Mouse (Mus musculus) intestine, embryonic 14.5 days (tissue): ENCODE measurements at regions not wholly inside any gene's neighbourhood (a gene's known extent, or its start where the extent isn't known, plus 50 kb on each side); places are given as distances from the start of the nearest gene placed in this dataset.

Source experiments
- ATAC-seq: fragments of 200-750 bp; cut with Nextera tagmentation; replicated peaks from 2 replicates; pipeline ENCODE4 v1.8.0; 2017; ENCODE audit warnings: low read depth, moderate number of reproducible peaks, moderate TSS enrichment, moderate library complexity; ENCODE audit not compliant: low FRiP score, low TSS enrichment
- DNase-seq: peaks from one replicate; pipeline ENCODE4 v3.0.0-alpha.2; 2018; ENCODE audit warnings: low spot score
- H3K27ac ChIP-seq: fragments of 300-500 bp; sonication (generic); 2 replicates; pipeline ENCODE4 v1.5.1; 2014; ENCODE audit warnings: low read depth, mild to moderate bottlenecking, control low read depth
- H3K27me3 ChIP-seq: fragments of 300-500 bp; sonication (generic); replicated peaks from 2 replicates; pipeline ENCODE4 v1.6.1; 2014; ENCODE audit warnings: low read length, control low read depth; ENCODE audit not compliant: control insufficient read depth, insufficient read depth
- H3K36me3 ChIP-seq: fragments of 300-500 bp; sonication (generic); 2 replicates; pipeline ENCODE4 v1.6.1; 2014; ENCODE audit warnings: low read length, control low read depth; ENCODE audit not compliant: control insufficient read depth, insufficient read depth
- H3K4me1 ChIP-seq: fragments of 300-500 bp; sonication (generic); replicated peaks from 2 replicates; pipeline ENCODE4 v1.6.1; 2014; ENCODE audit warnings: low read length, control low read depth, mixed read lengths; ENCODE audit not compliant: control insufficient read depth, insufficient read depth
- H3K4me2 ChIP-seq: fragments of 300-500 bp; sonication (generic); 2 replicates; pipeline ENCODE4 v1.6.1; 2014; ENCODE audit warnings: low read length
- H3K4me3 ChIP-seq: fragments of 300-500 bp; sonication (generic); 2 replicates; pipeline ENCODE4 v1.5.1; 2014; ENCODE audit warnings: low read depth, low read length, control low read depth, mixed read lengths
- H3K9ac ChIP-seq: fragments of 300-500 bp; sonication (generic); 2 replicates; pipeline ENCODE4 v1.6.1; 2014; ENCODE audit warnings: mild to moderate bottlenecking, low read length
- H3K9me3 ChIP-seq: fragments of 300-500 bp; sonication (generic); 2 replicates; pipeline ENCODE4 v1.6.1; 2016; ENCODE audit warnings: low read length, control low read depth; ENCODE audit not compliant: control insufficient read depth
- WGBS: fragments of 180-500 bp; shearing (Covaris S2); extraction: QIAGEN DNeasy Blood & Tissue Kit; methylation state at CpG from one replicate; pipeline ENCODE4 v1.1.7; 2014; 5-methylcytosine and 5-hydroxymethylcytosine counted together

DNA sequence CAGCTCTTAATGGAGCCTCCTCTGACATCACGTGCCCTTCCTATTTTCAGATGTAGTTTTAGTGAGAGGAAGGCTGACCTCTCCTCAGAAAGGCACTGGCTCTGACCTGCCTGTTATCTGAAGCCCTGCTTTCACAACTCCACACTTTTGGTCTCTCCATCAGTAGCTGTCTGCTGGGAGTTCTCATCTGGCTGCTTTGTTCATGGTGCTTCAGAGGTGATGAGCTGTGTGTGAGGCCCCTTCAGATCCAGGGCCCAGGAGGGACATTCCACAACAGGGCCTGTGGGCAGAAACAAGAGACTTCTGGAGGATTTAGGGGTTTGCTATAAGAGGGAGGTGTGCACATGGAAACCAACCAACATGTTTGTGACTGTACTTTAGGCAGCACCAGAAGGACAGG is 50.8 kb upstream of the Fhl2 start:
- Histone ChIP-seq H3K4me1 (no peaks in the 10 kb centered on the region), H3K27ac (no peak overlapping the region), H3K4me2 (no peak overlapping the region), H3K27me3 (no peaks in the 10 kb centered on the region), H3K9ac (no peak overlapping the region), H3K4me3 (no peak overlapping the region), H3K36me3 (no peaks in the 10 kb centered on the region), H3K9me3 (no peaks in the 10 kb centered on the region)
- 80% methylated on average over 1 of the region's 1 CpGs for WGBS
- no peak for DNase-seq
- no peak for ATAC-seq

DNA sequence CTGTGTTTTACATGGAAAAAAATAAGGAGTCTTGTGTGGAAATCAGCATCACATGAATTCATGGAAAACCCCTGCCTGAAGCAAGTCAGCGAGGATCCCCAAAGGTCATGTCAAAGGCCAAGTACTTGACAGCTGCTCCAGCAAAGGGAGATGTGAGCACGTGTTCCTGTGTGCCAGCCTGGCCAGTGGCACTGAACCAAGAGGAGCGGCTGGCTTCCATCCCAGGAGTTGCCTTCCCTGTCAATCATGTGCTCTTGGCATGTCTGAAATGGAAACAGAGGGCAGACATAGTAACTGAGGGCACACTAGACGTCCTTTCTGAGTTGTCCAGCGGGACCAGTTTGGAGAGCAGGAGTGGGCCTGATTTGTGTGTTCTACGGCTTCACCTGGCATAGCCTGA is 53.5 kb upstream of the Fhl2 start:
- Histone ChIP-seq H3K4me2 (no peak overlapping the region), H3K4me1 (no peaks in the 10 kb centered on the region), H3K27me3 (no peaks in the 10 kb centered on the region), H3K9me3 (no peaks in the 10 kb centered on the region), H3K9ac (no peak overlapping the region), H3K27ac (no peak overlapping the region), H3K4me3 (no peak overlapping the region), H3K36me3 (no peaks in the 10 kb centered on the region)
- no peak for ATAC-seq
- WGBS: 75% methylated on average over 6 of the region's 6 CpGs
- DNase-seq: no peak

DNA sequence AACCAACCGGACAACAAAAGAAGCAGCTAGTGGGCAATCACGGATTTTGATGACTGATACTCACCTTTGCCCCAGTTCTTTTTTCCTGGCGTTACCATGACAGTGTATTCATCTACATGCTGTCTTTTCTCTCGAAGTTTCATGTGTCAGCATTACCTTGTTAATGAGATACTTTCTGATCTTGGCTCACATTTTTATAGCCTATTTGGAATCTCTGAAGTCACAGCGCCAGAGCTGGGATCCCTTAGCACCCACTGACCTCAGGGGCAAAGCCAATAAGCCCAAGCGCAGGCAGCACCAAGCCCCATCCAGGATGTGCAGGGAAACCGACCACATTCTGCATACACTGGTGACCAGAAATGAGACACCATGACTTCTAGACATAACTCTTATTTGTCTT is 54.6 kb upstream of the Fhl2 start:
- no peak overlapping the region for H3K4me2 ChIP-seq
- H3K27ac ChIP-seq: no peak overlapping the region
- no peaks in the 10 kb centered on the region for H3K9me3 ChIP-seq
- no peak overlapping the region for H3K9ac ChIP-seq
- no peaks in the 10 kb centered on the region for H3K4me1 ChIP-seq
- H3K4me3 ChIP-seq: no peak overlapping the region
- ATAC-seq (no peak), DNase-seq (no peak)
- no peaks in the 10 kb centered on the region for H3K36me3 ChIP-seq
- WGBS: 82% methylated on average over 7 of the region's 7 CpGs
- no peaks in the 10 kb centered on the region for H3K27me3 ChIP-seq

DNA sequence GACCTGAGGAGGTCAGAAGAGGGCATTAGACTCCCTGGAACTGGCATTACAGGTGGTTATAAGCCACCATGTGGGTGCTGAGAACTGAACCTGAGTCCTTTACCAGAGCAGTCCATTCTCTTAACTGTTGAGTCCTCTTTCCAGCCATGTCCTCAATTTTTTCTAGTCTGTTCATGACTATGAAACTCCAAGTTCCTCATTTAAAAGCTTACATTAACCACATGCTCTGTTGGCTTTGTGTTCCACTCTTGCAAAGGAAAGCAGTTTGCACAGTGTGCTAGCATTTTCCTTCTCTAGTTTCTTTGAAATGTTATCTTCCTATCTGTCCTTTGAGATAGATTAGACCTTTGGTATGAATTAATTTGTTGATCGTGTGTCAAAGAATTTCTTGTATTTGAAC is 57.3 kb upstream of the Fhl2 start:
- Histone ChIP-seq H3K9ac (no peak overlapping the region), H3K4me1 (no peaks in the 10 kb centered on the region), H3K4me2 (no peak overlapping the region), H3K27me3 (no peaks in the 10 kb centered on the region), H3K36me3 (no peaks in the 10 kb centered on the region), H3K4me3 (no peak overlapping the region), H3K27ac (no peak overlapping the region), H3K9me3 (no peaks in the 10 kb centered on the region)
- DNase-seq: no peak
- 90% methylated on average over 1 of the region's 1 CpGs for WGBS
- ATAC-seq: no peak

DNA sequence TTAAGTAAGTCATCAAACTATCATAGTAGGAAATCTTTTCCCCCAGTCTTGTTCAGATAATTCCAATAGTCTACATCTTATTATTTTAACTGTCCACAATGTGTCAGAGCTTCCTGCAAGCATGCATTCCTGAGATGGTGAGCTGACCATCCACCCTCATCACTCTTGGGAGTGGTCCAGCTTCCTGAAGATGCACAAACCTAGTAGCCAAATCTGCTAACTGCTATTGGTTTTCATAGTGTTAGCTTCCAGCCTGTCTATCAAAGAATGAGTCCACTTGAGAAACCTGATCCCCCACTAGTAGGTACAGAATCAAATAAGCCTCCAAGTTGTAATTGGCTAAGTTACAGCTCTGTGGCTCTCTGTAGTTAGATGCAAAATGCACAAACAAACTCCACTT is 59.3 kb upstream of the Fhl2 start:
- H3K9ac ChIP-seq: no peak overlapping the region
- ATAC-seq (no peak), DNase-seq (no peak)
- no peak overlapping the region for H3K4me2 ChIP-seq
- H3K27ac ChIP-seq: no peak overlapping the region
- H3K4me3 ChIP-seq: no peak overlapping the region
- H3K4me1 ChIP-seq: no peaks in the 10 kb centered on the region
- no peaks in the 10 kb centered on the region for H3K9me3 ChIP-seq
- no peaks in the 10 kb centered on the region for H3K36me3 ChIP-seq
- no peaks in the 10 kb centered on the region for H3K27me3 ChIP-seq

DNA sequence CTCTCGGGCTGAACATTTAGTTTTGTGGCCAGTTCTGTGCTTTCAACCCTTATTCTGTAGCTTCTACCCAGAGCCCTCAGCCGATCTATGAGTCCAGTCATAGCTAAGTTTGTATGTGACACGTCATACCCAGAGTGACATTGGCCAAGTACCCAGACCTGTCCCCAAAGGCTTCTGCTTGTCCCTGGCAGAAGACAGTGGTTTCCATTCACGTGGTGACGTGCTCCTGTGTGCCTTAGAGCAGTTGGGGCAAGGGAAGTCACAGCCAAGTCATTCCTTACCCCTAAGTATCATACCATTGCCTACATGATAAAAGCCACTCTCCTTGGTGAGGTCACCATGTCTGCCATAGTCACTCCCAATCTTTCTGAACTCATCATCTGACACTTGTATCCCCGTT is 61.1 kb upstream of the Fhl2 start:
- H3K4me2 ChIP-seq: no peak overlapping the region
- H3K9me3 ChIP-seq: no peaks in the 10 kb centered on the region
- ATAC-seq (no peak), DNase-seq (no peak)
- no peaks in the 10 kb centered on the region for H3K4me1 ChIP-seq
- H3K9ac ChIP-seq: no peak overlapping the region
- no peak overlapping the region for H3K4me3 ChIP-seq
- WGBS: 86% methylated on average over 6 of the region's 6 CpGs
- no peak overlapping the region for H3K27ac ChIP-seq
- H3K36me3 ChIP-seq: no peaks in the 10 kb centered on the region
- H3K27me3 ChIP-seq: no peaks in the 10 kb centered on the region

DNA sequence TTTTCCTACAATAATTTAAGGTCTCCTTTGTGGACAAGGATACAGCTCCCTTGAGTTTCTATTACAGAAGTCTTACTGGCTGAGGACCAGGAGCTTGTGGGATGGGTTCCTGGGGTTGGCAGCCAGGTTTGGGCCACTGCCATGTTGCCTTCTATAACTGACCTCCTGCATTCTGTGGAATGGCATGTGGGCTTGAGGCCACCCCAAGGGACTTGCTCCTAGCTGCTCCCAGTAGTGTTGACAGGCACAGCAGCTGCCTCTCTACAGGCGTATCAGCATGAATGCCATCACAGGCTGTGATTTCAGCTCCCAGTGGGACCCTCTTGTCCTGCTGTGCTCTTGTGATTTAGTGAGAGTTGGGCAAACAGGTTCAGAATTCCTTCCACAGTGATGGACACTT is 63.1 kb upstream of the Fhl2 start:
- no peak overlapping the region for H3K27ac ChIP-seq
- no peak overlapping the region for H3K4me3 ChIP-seq
- H3K9me3 ChIP-seq: no peaks in the 10 kb centered on the region
- no peaks in the 10 kb centered on the region for H3K4me1 ChIP-seq
- no peak for DNase-seq
- H3K9ac ChIP-seq: no peak overlapping the region
- 94% methylated on average over 1 of the region's 1 CpGs for WGBS
- H3K27me3 ChIP-seq: no peaks in the 10 kb centered on the region
- no peak overlapping the region for H3K4me2 ChIP-seq
- H3K36me3 ChIP-seq: no peaks in the 10 kb centered on the region
- ATAC-seq: no peak

DNA sequence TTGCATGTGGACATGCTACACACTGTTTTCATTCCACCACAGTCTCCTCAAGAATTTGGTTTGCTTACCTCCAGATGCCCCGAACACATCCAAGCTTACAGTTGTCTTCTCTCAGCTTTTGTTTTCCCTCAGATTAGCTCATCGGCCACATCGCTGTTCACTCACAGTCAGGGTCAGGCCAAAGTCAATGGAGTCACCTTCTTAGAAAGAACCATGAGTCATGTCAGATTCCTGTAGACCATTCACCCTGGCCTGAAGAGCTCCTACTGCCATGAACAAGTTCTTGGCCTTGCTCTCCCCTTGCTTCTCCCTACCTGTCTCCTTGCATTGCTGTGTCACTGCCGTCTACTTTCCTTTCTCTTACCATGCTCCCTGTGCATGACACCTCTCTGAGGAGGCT is 63.7 kb upstream of the Fhl2 start:
- H3K4me3 ChIP-seq: no peak overlapping the region
- H3K36me3 ChIP-seq: no peaks in the 10 kb centered on the region
- H3K27me3 ChIP-seq: no peaks in the 10 kb centered on the region
- DNase-seq: no peak
- no peaks in the 10 kb centered on the region for H3K9me3 ChIP-seq
- no peak overlapping the region for H3K9ac ChIP-seq
- H3K4me1 ChIP-seq: no peaks in the 10 kb centered on the region
- no peak overlapping the region for H3K27ac ChIP-seq
- H3K4me2 ChIP-seq: no peak overlapping the region
- 97% methylated on average over 4 of the region's 4 CpGs for WGBS
- no peak for ATAC-seq

DNA sequence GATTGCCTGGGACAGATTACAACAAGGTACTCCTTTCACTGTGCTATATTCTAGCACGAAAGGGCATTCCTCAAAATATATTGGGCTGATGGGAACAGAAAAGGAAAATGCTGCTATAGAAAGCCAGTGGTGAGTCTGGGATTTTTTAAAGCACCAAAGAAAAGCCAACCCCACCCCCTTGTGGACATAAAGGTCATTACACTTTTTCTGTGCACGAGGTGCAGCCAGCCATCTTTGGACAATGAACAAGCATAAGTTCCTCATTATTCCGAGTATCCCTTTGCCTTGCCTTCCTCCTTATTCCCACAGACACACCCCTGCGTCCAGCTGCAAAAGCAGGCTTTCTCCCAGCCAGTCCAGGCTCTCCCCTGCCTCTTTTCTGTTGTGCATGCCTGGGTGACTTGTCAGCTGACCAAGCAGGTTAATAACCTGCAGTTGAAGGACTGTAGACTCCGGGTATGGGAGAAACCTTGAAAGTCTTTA is 67.7 kb upstream of the Fhl2 start:
- WGBS: 17% methylated on average over 5 of the region's 5 CpGs
- no peaks in the 10 kb centered on the region for H3K9me3 ChIP-seq
- DNase-seq (peak; percentile 83), ATAC-seq (peak; percentile 61; the same call in 1 of the 2 replicates)
- H3K4me2 ChIP-seq: no peak overlapping the region
- H3K4me1 ChIP-seq: no peaks in the 10 kb centered on the region
- H3K27me3 ChIP-seq: no peaks in the 10 kb centered on the region
- H3K9ac ChIP-seq: no peak overlapping the region
- H3K4me3 ChIP-seq: no peak overlapping the region
- H3K36me3 ChIP-seq: no peaks in the 10 kb centered on the region
- H3K27ac ChIP-seq: no peak overlapping the region
